Mouse (Mus musculus) activated CD4-positive, CD25-positive, alpha-beta regulatory T cell, adult 4 months (primary cell): ENCODE data around the gene Mov10l1. TPM values are rescaled to one million over a fixed set of nuclear protein-coding genes. Genes with fewer than 3 reads are reported as not detected.

Experiments used
- ATAC-seq: one replicate; pipeline ENCODE4 v1.8.0; 2017
- polyA plus RNA-seq, 2 experiments: library from polyadenylated mRNA; unstranded; fragments of 100-300 nt; shearing (Covaris generic); gene quantifications; one replicate each; pipeline ENCODE4 v1.2.1; 2017

The Mov10l1 gene
- polyA plus RNA-seq, 2 experiments from 2014 or later: not detected

GRCm38 (mm10) chr15:89016722-89017121 lies 34.0 kb downstream of the Mov10l1 start:
- no peak for ATAC-seq

DNA sequence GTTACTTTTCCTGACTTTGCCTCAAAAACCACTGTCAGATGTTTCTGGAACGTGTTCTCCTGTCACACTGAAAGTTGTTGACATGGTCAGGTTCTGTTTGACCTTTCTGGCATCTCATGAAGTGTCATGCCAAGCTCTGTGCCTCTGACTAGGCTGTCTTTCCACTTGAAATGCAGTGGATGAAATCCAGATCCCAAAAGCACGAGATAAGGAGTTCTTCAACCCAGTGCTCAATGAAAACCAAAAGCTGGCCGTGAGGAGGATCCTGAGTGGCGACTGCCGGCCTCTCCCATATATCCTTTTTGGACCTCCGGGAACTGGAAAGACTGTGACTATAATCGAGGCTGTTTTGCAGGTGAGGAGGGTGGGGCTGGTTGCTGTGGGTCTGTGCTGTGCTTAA lies 37.4 kb downstream of the Mov10l1 start:
- ATAC-seq: no peak

- no peak for ATAC-seq
Observed at GRCm38 (mm10) chr15:89020492-89020891, 37.8 kb downstream of the Mov10l1 start.

DNA sequence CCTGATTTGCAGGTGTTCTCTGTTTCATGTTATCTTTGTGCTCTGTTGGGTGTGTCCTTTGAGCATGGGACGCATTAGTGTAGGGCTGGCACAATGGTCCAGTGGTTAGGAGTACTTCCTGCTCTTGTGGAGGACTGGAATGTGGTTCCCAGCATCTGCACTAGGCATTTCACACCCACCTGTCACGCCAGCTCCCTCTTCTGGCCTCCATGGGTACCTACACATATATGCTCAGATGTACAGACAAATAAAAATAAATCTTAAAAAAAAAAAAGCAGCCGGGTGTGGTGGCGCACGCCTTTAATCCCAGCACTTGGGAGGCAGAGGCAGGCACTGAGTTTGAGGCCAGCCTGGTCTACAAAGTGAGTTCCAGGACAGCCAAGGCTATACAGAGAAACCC lies 61.7 kb downstream of the Mov10l1 start:
- ATAC-seq: no peak

- no peak for ATAC-seq
Observed at GRCm38 (mm10) chr15:89046356-89046755, 63.6 kb downstream of the Mov10l1 start.

GRCm38 (mm10) chr15:89054666-89055065 lies 72.0 kb downstream of the Mov10l1 start:
- no peak for ATAC-seq

- no peak for ATAC-seq
Observed at GRCm38 (mm10) chr15:89058736-89059135, 76.0 kb downstream of the Mov10l1 start.

DNA sequence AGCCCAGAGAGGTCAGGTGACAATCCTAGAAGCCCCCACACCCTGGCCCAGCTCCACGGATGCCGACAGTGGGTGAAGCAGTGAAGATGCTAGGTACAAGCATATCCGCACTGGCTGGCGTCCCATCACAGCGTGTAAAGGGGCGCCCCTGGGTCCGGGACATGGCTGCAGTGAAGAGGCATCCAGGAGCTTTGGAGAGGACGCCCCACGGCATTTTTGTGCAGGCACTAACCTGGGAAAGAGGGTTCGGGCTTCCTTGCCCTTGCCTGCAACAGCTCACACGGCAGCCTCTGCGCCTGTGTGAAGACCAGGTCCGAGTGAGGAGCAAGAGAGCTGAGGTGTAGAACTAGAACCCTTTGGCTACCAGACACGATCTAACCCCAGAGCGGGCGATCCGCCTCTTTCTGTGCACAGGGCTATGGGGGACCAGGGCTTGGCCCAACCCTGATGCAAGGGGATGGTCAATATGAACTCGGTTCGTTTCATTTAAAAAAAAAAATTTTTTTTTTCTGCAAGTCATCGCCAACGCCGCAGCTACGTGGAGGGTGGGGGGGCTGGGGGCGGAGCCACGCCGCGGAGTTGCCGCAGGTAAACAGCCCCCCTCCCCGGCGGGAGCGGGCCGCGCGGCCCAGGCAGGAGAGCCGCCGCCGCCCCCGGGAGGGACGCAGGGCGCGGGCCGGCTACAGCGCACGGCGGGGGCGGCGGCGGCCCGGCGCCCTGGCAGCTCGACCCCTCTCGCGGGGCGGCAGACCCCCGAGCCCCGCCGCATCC lies 76.6 kb downstream of the Mov10l1 start, which contains the start of gene Panx2:
Gene Panx2, plus strand, starts transcription at position 574 of the 771 bp plus-strand sequence.
- no peak for ATAC-seq

DNA sequence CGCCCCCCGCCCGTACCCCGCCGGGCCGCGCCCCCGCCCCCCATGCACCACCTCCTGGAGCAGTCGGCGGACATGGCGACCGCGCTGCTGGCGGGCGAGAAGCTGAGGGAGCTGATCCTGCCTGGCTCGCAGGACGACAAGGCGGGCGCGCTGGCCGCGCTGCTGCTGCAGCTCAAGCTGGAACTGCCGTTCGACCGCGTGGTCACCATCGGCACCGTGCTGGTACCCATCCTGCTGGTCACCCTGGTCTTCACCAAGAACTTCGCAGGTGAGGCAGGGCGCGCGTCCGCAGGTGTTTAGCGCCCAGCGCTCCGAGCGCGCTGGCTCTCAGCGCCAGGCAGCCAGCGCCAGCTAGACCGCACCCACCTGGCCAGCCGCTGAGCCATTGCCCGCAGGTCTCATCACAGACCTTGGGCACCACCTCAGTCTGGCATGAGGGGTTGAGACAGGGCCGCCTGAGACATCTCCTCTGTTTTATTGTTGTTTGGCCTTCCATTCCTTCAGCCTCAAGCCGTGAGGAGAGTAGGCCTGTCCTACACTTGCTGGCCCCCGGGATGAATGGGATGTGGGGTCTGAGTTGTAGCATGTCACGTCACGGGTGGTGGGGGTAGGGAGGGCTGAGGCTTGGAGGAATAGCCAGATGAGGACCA lies 77.4 kb downstream of the Mov10l1 start:
- ATAC-seq: no peak

GRCm38 (mm10) chr15:89060811-89061460 lies 78.2 kb downstream of the Mov10l1 start:
- ATAC-seq: no peak

- no peak for ATAC-seq
Observed at GRCm38 (mm10) chr15:89061761-89062517, 79.2 kb downstream of the Mov10l1 start.

- ATAC-seq: no peak
Observed at GRCm38 (mm10) chr15:89062518-89062910, 79.8 kb downstream of the Mov10l1 start.

DNA sequence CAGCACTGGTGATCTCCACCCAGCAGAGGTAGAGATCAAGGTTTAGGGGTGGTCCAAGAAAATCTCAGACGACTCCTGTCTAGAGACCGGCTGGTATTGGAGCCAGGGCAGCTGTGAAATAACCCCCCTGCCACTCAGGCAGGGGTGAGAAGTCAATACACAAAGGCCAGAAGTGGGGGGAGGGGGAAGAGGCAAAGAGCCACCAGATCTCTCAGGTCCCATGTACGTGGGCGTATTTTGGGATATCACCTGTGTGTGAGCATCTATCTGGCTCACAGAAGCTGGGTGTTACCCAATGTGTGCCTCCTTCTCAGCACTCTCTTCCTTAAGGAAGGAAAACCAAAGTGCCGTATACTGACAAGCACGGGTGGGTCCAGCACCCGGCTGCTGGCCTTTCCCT lies 80.3 kb downstream of the Mov10l1 start:
- no peak for ATAC-seq

DNA sequence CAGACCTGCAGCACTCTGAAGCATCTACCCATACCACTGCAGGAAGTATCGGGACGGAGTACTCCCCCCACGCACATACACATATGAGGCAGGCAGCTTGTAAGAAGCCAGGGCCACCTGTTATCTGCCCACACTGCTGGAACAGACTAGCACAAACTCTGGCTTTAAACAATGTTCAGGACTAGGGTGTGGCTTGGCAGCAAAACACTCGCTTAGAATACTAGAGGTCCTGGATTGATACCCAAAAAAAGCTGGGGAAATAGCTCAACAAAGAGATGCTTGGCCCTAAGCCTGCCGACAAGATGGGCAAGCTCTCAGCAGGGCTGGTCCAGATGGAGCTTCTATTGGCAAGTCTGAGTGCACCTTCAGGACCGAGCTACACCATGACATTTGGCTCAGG lies 80.8 kb downstream of the Mov10l1 start:
- ATAC-seq: no peak

GRCm38 (mm10) chr15:89064891-89065290 lies 82.2 kb downstream of the Mov10l1 start:
- no peak for ATAC-seq

- ATAC-seq: no peak
Observed at GRCm38 (mm10) chr15:89067609-89068008, 84.9 kb downstream of the Mov10l1 start.

DNA sequence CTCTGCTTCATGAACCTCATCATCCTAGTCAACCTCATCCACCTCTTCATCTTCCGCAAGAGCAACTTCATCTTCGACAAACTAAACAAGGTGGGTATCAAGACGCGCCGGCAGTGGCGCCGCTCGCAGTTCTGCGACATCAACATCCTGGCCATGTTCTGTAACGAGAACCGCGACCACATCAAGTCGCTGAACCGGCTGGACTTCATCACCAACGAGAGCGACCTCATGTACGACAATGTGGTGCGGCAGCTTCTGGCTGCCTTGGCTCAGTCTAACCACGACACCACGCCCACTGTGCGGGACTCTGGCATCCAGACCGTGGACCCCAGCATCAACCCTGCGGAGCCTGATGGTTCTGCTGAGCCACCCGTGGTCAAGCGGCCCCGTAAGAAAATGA lies 85.5 kb downstream of the Mov10l1 start:
- ATAC-seq: no peak

DNA sequence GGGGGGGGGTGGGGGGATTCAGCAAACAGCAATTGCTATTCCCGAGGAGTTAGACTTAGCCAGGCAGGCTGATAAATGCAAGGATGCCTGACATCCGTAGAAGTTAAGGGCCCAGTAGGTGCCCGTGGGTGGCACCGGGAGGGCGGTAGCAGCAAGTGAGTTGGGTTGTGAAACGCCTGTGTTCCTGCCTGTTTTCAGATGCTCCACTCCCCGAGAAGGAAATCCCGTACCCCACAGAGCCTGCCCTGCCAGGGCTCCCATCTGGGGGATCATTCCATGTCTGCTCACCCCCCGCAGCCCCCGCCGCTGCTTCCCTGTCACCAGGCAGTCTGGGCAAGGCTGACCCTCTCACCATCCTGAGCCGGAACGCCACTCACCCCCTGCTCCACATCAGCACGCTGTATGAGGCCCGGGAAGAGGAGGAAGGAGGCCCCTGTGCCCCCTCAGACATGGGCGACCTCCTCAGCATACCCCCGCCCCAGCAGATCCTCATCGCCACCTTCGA lies 86.7 kb downstream of the Mov10l1 start:
- ATAC-seq: no peak

GRCm38 (mm10) chr15:89070606-89071005 lies 87.9 kb downstream of the Mov10l1 start:
- ATAC-seq: no peak

DNA sequence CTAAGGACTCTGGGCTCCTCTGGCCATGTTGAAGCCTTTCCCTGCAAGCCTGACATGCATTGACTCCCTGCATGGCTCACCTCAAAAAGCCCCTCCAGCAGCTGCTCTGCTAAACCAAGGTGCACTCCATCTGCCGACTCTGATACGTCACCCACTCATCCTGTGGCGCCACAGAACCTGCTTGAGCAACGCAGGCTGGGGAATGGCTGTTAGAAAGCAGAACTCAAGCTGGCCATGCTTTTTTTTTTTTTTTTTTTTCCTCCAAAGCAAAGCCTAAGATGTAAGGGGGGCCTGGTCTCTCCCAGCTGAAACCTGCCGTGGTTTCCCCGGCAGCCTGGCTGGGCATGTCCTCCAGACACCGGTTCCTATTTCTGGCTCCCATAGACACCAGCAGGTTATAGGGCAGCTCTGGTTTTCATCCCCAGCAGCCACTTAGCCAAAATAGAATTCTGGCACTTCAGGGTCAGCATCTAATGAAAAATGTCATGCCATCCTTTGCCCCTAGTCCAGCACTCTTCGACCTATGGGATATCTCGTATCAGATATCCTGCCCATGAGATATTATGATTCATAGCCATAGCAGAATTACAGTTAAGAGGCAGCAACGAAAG lies 91.4 kb downstream of the Mov10l1 start:
- ATAC-seq: no peak

DNA sequence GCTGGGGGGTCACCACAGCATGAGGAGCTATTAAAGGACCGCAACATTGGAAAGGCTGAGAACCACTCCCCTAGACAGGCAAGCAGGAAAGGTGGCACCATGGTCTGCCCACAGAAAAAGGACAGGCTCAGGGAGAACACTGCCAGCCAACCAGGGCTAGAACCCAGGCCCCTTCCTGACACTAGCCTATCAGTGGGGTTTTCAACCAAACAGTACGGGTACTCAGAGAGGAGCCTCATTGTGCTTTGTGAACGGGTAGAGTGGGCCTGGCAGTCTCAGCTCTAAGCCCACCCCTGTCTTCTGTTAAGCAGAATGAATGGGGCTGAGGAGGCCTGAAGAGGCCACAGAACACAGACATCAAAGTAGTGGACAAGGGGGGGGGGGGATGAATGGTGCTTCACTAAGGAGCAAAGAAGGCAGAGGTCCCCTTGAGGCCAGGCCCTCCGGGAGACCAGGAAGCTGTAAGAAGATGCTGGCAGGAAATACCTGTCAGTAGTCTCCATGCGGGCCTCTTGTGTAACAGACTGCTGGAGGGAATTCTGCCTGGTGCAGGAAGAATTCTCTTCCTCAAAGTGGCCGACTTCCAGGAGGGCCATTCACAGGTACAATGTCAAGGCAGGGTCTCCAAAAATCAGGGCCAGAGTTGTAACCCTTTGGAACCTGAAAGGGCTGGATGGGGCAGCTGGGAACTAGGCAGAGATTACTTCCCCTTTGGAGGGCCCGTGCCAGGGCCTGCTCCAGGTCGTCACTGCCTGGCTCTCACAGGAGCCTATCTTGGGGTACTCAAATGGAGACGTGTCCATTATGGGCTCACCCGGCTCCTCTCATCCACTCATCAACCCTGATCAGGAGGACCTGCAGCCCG lies 92.1 kb downstream of the Mov10l1 start, which contains the start of gene Trabd:
Gene Trabd, plus strand, starts transcription at position 512 of the 865 bp plus-strand sequence.
- no peak for ATAC-seq
